Mouse (Mus musculus): ENCODE results near the gene Gzmm. TPM values are rescaled to one million over a fixed set of nuclear protein-coding genes. Genes with fewer than 3 reads are reported as not detected.

Gene Gzmm
- polyA plus RNA-seq, 1 experiment = 1.4 TPM

- DNase-seq (ENCODE audit: low read depth) = peak; percentile 100
- peak; percentile 95 for TF ChIP-seq POLR2A (IDR thresholded peaks at IDR 0.05; ENCODE audit: borderline replicate concordance, extremely low read depth, insufficient read depth, insufficient read length, poor library complexity, severe bottlenecking)
- TF ChIP-seq CTCF (IDR thresholded peaks at IDR 0.05; ENCODE audit: borderline replicate concordance, extremely low read depth, insufficient read depth, insufficient read length) = peak; percentile 63; the same call in 1 of the 2 replicates
Measured at GRCm38 (mm10) chr10:79704065-79704969, 15.5 kb downstream of the Gzmm start, which contains the start of gene Bsg. Gene Bsg (plus strand): TSS chr10:79704491.

- TF ChIP-seq POLR2A (IDR thresholded peaks at IDR 0.05; ENCODE audit: borderline replicate concordance, extremely low read depth, insufficient read depth, insufficient read length, poor library complexity, severe bottlenecking) (no peak), CTCF (IDR thresholded peaks at IDR 0.05; ENCODE audit: borderline replicate concordance, extremely low read depth, insufficient read depth, insufficient read length) (no peak)
- DNase-seq (ENCODE audit: low read depth) = no peak
Measured at GRCm38 (mm10) chr10:79704970-79705360, 16.1 kb downstream of the Gzmm start.

DNA sequence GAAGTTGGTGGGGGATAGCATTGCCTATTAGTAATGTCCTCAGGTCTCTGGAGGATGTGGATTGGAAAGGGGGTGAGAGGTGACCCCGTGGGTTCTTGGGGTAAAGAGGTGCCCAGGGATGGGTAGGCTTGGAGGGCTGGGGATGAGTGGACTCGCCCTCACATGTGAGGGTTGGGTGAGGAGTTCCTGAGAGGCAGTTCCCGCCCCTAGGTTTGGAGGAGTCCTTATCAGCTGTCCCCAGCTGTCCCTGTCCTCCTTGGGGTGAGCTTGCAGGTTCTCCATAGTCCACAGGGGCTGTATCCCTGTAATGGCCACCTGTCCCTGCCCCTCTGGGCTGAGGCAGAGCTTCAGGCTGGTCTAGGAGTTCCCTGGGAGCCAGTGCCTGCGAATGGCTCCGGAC lies 17.1 kb downstream of the Gzmm start:
- no peak for TF ChIP-seq POLR2A (IDR thresholded peaks at IDR 0.05; ENCODE audit: borderline replicate concordance, extremely low read depth, insufficient read depth, insufficient read length, poor library complexity, severe bottlenecking)
- no peak for TF ChIP-seq CTCF (IDR thresholded peaks at IDR 0.05; ENCODE audit: borderline replicate concordance, extremely low read depth, insufficient read depth, insufficient read length)
- no peak for DNase-seq (ENCODE audit: low read depth)

GRCm38 (mm10) chr10:79706406-79707094 lies 17.7 kb downstream of the Gzmm start:
- TF ChIP-seq POLR2A (IDR thresholded peaks at IDR 0.05; ENCODE audit: borderline replicate concordance, extremely low read depth, insufficient read depth, insufficient read length, poor library complexity, severe bottlenecking) (no peak), CTCF (IDR thresholded peaks at IDR 0.05; ENCODE audit: borderline replicate concordance, extremely low read depth, insufficient read depth, insufficient read length) (no peak)
- DNase-seq (ENCODE audit: low read depth) = no peak

GRCm38 (mm10) chr10:79707162-79707561 lies 18.3 kb downstream of the Gzmm start:
- no peak for DNase-seq (ENCODE audit: low read depth)
- TF ChIP-seq CTCF (IDR thresholded peaks at IDR 0.05; ENCODE audit: borderline replicate concordance, extremely low read depth, insufficient read depth, insufficient read length) = no peak
- no peak for TF ChIP-seq POLR2A (IDR thresholded peaks at IDR 0.05; ENCODE audit: borderline replicate concordance, extremely low read depth, insufficient read depth, insufficient read length, poor library complexity, severe bottlenecking)

- no peak for DNase-seq (ENCODE audit: low read depth)
- TF ChIP-seq POLR2A (IDR thresholded peaks at IDR 0.05; ENCODE audit: borderline replicate concordance, extremely low read depth, insufficient read depth, insufficient read length, poor library complexity, severe bottlenecking) (no peak), CTCF (IDR thresholded peaks at IDR 0.05; ENCODE audit: borderline replicate concordance, extremely low read depth, insufficient read depth, insufficient read length) (no peak)
Measured at GRCm38 (mm10) chr10:79707759-79708158, 18.9 kb downstream of the Gzmm start.

DNA sequence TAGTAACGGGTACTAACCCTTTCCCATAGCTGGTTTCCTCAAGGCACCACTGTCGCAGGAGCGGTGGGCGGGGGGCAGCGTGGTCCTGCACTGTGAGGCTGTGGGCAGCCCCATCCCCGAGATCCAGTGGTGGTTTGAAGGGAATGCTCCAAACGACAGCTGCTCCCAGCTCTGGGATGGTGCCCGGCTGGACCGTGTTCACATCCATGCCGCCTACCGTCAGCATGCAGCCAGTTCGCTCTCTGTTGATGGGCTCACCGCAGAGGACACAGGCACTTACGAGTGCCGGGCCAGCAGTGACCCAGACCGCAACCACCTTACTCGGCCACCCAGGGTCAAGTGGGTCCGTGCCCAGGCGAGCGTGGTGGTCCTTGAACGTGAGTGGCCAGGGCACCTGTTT lies 19.8 kb downstream of the Gzmm start:
- no peak for DNase-seq (ENCODE audit: low read depth)
- TF ChIP-seq POLR2A (IDR thresholded peaks at IDR 0.05; ENCODE audit: borderline replicate concordance, extremely low read depth, insufficient read depth, insufficient read length, poor library complexity, severe bottlenecking) (no peak), CTCF (IDR thresholded peaks at IDR 0.05; ENCODE audit: borderline replicate concordance, extremely low read depth, insufficient read depth, insufficient read length) (no peak)

GRCm38 (mm10) chr10:79709307-79709706 lies 20.5 kb downstream of the Gzmm start:
- TF ChIP-seq POLR2A (IDR thresholded peaks at IDR 0.05; ENCODE audit: borderline replicate concordance, extremely low read depth, insufficient read depth, insufficient read length, poor library complexity, severe bottlenecking) = no peak
- TF ChIP-seq CTCF (IDR thresholded peaks at IDR 0.05; ENCODE audit: borderline replicate concordance, extremely low read depth, insufficient read depth, insufficient read length) = no peak
- no peak for DNase-seq (ENCODE audit: low read depth)

- peak; percentile 28; the same call in 1 of the 2 replicates for TF ChIP-seq CTCF (IDR thresholded peaks at IDR 0.05; ENCODE audit: borderline replicate concordance, extremely low read depth, insufficient read depth, insufficient read length)
- no peak for TF ChIP-seq POLR2A (IDR thresholded peaks at IDR 0.05; ENCODE audit: borderline replicate concordance, extremely low read depth, insufficient read depth, insufficient read length, poor library complexity, severe bottlenecking)
Measured at GRCm38 (mm10) chr10:79712029-79712428, 23.2 kb downstream of the Gzmm start.

DNA sequence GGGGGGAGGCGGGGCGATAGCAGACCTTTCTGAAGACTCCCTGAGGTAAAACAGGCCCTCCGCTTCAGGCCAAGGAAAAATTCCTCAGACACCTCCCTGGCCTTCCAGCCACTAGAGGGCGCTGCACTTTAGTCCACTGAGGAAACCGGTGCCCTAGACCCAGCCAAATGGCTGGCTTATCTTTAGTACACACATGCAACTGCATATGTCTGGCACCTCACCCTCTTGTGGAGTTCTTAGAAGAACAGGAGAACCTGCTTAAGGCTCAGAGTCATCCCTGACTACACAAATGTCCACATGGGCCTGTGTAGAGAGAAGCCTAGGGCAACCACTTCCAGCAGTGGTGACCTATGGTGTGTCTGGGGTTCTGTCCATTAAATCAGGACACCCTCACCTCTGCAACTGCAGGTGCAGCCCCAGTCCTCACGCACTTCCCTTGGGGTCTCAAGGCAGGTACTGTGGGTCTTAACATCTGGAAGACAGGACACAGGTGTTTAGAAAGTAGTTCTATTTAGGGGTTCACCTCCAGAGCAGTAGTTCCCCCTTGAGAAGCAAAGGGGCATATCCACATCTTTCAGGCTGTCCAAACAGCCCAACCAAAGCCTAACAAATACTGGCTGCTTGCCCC lies 23.8 kb downstream of the Gzmm start:
- DNase-seq (ENCODE audit: low read depth) = peak; percentile 77
- TF ChIP-seq POLR2A (IDR thresholded peaks at IDR 0.05; ENCODE audit: borderline replicate concordance, extremely low read depth, insufficient read depth, insufficient read length, poor library complexity, severe bottlenecking) (no peak), CTCF (IDR thresholded peaks at IDR 0.05; ENCODE audit: borderline replicate concordance, extremely low read depth, insufficient read depth, insufficient read length) (peak; percentile 90)

More at GRCm38 (mm10) chr10:79712029-79712428, 23.2 kb downstream of the Gzmm start:
- DNase-seq (ENCODE audit: low read depth) = no peak

GRCm38 (mm10) chr10:79713163-79713562 lies 24.3 kb downstream of the Gzmm start:
- DNase-seq (ENCODE audit: low read depth) = no peak
- TF ChIP-seq POLR2A (IDR thresholded peaks at IDR 0.05; ENCODE audit: borderline replicate concordance, extremely low read depth, insufficient read depth, insufficient read length, poor library complexity, severe bottlenecking) (no peak), CTCF (IDR thresholded peaks at IDR 0.05; ENCODE audit: borderline replicate concordance, extremely low read depth, insufficient read depth, insufficient read length) (no peak)

Measured in brain, embryonic 14.5 days (tissue).